Mouse (Mus musculus) intestine, embryonic 16.5 days (tissue): ENCODE results near the gene Zpbp2. TPM values are rescaled to one million over a fixed set of nuclear protein-coding genes. Genes with fewer than 3 reads are reported as not detected.

Source experiments
- ATAC-seq: fragments of 200-750 bp; cut with Nextera tagmentation; 2 replicates; pipeline ENCODE4 v1.8.0; 2017; ENCODE audit warnings: moderate TSS enrichment, moderate library complexity
- H3K27ac ChIP-seq: fragments of 300-500 bp; sonication (generic); 2 replicates; pipeline ENCODE4 v1.5.1; 2014; ENCODE audit warnings: mild to moderate bottlenecking, low read length
- H3K27me3 ChIP-seq: fragments of 300-500 bp; sonication (generic); replicated peaks from 2 replicates; pipeline ENCODE4 v1.6.1; 2014; ENCODE audit warnings: low read length, control low read depth, mixed read lengths; ENCODE audit not compliant: control insufficient read depth, insufficient read depth
- H3K36me3 ChIP-seq: fragments of 300-500 bp; sonication (generic); 2 replicates; pipeline ENCODE4 v1.6.1; 2014; ENCODE audit warnings: low read length, control low read depth; ENCODE audit not compliant: control insufficient read depth, insufficient read depth
- H3K4me1 ChIP-seq: fragments of 300-500 bp; sonication (generic); 2 replicates; pipeline ENCODE4 v1.6.1; 2014; ENCODE audit warnings: low read length, control low read depth, mixed read lengths; ENCODE audit not compliant: control insufficient read depth, insufficient read depth
- H3K4me2 ChIP-seq: fragments of 300-500 bp; sonication (generic); 2 replicates; pipeline ENCODE4 v1.6.1; 2014; ENCODE audit warnings: low read depth, low read length, control low read depth
- H3K4me3 ChIP-seq: fragments of 300-500 bp; sonication (generic); 2 replicates; pipeline ENCODE4 v1.5.1; 2014; ENCODE audit warnings: mild to moderate bottlenecking, low read length
- H3K9ac ChIP-seq: fragments of 300-500 bp; sonication (generic); 2 replicates; pipeline ENCODE4 v1.6.1; 2014; ENCODE audit warnings: low read depth, low read length
- H3K9me3 ChIP-seq: fragments of 300-500 bp; sonication (generic); 2 replicates; pipeline ENCODE4 v1.6.1; 2016; ENCODE audit warnings: low read length, control low read depth; ENCODE audit not compliant: control insufficient read depth
- WGBS: fragments of 180-500 bp; shearing (Covaris S2); extraction: QIAGEN DNeasy Blood & Tissue Kit; methylation state at CpG from one replicate; pipeline ENCODE4 v1.1.7; 2014; 5-methylcytosine and 5-hydroxymethylcytosine counted together
- polyA plus RNA-seq: library from polyadenylated mRNA; unstranded; fragments of >200 nt; fragmentation: Nextera tagmentation; extraction: Ambion mirVana; gene quantifications from 2 replicates; pipeline ENCODE4 v1.2.1, GENCODE M21; 2015

Zpbp2 gene
- polyA plus RNA-seq, 1 experiment from 2014 or later = 1.0 TPM

- Histone ChIP-seq H3K36me3 (no peaks in the 10 kb centered on the region), H3K9ac (no peak overlapping the region), H3K4me2 (no peak overlapping the region), H3K27ac (no peak overlapping the region), H3K4me1 (no peaks in the 10 kb centered on the region), H3K9me3 (no peaks in the 10 kb centered on the region), H3K4me3 (no peak overlapping the region), H3K27me3 (no peaks in the 10 kb centered on the region)
- ATAC-seq = no peak
Observed at GRCm38 (mm10) chr11:98537480-98538034, 13.3 kb upstream of the Zpbp2 start.

DNA sequence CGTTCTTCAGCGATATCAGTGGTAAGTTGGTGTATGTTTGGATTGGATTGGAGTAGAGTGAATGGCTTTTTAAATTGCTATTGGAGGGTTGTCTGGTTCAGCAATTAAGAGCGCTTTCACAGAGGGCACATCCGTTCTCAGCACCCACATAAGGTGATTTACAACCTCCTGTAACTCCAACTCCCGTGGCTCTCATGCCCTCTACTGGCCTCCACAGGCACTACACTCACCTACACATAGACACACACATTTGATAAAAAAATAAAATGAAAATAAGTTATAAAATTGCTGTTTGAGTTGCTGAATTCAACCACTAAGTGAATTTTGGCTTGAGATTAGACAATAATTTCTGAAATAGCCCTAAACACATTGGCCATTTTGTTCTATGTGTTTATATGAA lies 10.6 kb upstream of the Zpbp2 start:
- H3K27ac ChIP-seq = no peak overlapping the region
- H3K36me3 ChIP-seq = no peaks in the 10 kb centered on the region
- H3K9me3 ChIP-seq = no peaks in the 10 kb centered on the region
- no peak overlapping the region for H3K4me3 ChIP-seq
- H3K4me1 ChIP-seq = no peaks in the 10 kb centered on the region
- H3K27me3 ChIP-seq = 0 out of 2 replicates have a peak, but pooled peaks cover 2% of the 10 kb centered on the region
- 79% methylated on average over 5 of the region's 5 CpGs for WGBS
- ATAC-seq = no peak
- no peak overlapping the region for H3K4me2 ChIP-seq
- H3K9ac ChIP-seq = no peak overlapping the region

DNA sequence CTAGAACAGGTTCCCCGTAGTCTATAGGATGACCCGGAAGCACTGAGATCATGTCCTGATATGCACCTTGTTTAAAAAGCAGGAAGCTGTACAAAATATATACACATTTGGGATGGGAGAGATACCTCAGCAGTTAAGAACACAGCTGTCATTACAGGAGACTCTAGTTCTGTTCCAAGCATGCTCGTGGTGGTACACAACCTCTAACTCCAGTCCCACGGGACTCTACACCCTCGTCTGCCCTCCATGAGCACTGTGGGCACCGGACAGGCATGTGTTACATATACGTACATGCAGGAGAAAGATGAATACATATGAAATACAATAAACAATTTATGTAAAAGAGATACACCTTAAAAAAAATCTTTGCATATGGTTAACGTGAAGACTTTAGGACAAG lies 8.3 kb upstream of the Zpbp2 start:
- no peak overlapping the region for H3K27ac ChIP-seq
- no peaks in the 10 kb centered on the region for H3K9me3 ChIP-seq
- H3K4me3 ChIP-seq = no peak overlapping the region
- WGBS = 72% methylated on average over 8 of the region's 8 CpGs
- H3K36me3 ChIP-seq = no peaks in the 10 kb centered on the region
- H3K27me3 ChIP-seq = peaks cover 20% of the 10 kb centered on the region
- ATAC-seq = no peak
- H3K4me2 ChIP-seq = no peak overlapping the region
- no peak overlapping the region for H3K9ac ChIP-seq
- H3K4me1 ChIP-seq = no peaks in the 10 kb centered on the region; the same call in 1 of the 2 replicates

GRCm38 (mm10) chr11:98543414-98543813 lies 7.5 kb upstream of the Zpbp2 start:
- Histone ChIP-seq H3K27me3 (peaks cover 20% of the 10 kb centered on the region), H3K36me3 (no peaks in the 10 kb centered on the region), H3K9me3 (no peaks in the 10 kb centered on the region), H3K4me2 (no peak overlapping the region), H3K4me1 (no peaks in the 10 kb centered on the region; the same call in 1 of the 2 replicates), H3K9ac (no peak overlapping the region), H3K4me3 (no peak overlapping the region), H3K27ac (no peak overlapping the region)
- no peak for ATAC-seq
- 88% methylated on average over 1 of the region's 1 CpGs for WGBS

DNA sequence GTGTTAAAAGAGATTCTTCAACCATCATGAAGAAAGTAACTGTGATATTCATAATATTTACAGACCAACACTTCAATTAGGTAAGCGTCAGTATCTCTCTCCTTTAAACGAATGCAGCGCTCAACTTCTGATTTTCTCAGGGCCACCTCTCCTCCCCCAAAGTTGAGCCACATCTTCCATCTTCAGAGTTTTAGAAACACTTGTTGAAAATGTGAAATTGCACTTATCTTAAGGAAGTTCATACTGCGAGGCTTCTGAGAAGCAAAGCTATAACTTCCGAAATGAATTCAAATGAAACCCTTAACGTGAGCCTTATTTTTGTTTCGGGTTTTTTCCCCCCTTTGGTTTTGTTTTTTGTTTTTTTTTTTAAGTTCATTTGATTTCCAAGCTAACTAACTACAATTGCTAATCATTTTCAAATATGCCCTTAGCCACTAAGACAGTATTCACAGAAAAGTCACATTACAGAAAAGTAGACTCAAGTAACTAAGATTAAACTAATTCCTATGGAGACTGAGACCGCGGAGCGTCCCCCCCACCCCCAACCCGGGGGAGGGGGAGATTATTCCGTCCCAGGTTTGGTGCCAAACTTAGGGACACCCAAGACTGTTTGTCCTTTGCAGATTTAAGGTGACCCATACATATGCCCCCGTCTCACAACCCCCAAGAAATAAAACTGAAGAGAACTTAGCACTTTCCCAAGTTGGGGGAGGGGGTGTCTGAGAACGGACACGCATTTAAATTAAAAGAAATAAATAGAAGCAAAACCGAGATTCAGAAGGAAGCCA lies 5.8 kb upstream of the Zpbp2 start:
- H3K27me3 ChIP-seq = peaks cover 24% of the 10 kb centered on the region
- no peaks in the 10 kb centered on the region; the same call in 1 of the 2 replicates for H3K4me1 ChIP-seq
- peak overlapping the region; percentile 94 for H3K4me2 ChIP-seq
- no peaks in the 10 kb centered on the region for H3K9me3 ChIP-seq
- no peaks in the 10 kb centered on the region for H3K36me3 ChIP-seq
- WGBS = 4% methylated on average over 16 of the region's 16 CpGs
- H3K9ac ChIP-seq = peak overlapping the region; percentile 59
- ATAC-seq = no peak
- H3K27ac ChIP-seq = no peak overlapping the region
- peak overlapping the region; percentile 52 for H3K4me3 ChIP-seq

DNA sequence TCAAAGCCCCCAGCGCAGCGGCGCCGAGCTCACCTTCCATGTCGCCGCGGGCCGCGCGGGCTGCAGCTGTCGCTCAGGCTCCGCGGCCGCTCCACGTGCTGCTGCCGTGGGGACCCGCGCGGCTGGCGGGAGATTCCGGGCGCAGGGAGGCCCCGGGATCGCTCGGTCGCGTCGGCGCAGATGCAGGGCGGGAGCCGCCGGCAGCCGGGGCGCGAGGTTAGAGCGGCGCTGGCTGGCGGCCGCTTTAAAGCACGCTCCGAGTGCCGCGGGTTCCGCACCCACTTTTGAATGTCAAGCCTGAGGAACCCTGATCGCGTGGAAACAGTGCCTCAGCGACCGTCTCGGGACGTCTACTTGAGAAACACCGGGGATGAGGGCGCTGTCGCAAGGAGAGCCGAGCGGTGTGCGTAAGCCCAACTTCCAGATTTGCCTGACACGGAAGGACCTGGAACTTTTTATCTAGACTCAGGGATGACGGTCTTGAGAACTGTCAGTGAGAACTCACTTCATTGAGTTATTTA lies 5.1 kb upstream of the Zpbp2 start, which contains the start of gene Ikzf3:
Gene Ikzf3, minus strand, starts transcription at position 321 of the 521 bp plus-strand sequence.
- Histone ChIP-seq H3K4me2 (peak within 1 kb of the TSS; percentile 94), H3K9me3 (no peaks in the 10 kb centered on the region), H3K9ac (peak within 1 kb of the TSS; percentile 59), H3K27ac (no peak within 1 kb of the TSS), H3K4me3 (peak within 1 kb of the TSS; percentile 52), H3K27me3 (peaks cover 24% of the 10 kb centered on the region), H3K4me1 (no peaks in the 10 kb centered on the region; the same call in 1 of the 2 replicates), H3K36me3 (no peaks in the 10 kb centered on the region)
- 0 out of 2 replicates have a peak, but pooled peaks have one; percentile 42 for ATAC-seq
- 1% methylated on average over 58 of the region's 58 CpGs for WGBS

DNA sequence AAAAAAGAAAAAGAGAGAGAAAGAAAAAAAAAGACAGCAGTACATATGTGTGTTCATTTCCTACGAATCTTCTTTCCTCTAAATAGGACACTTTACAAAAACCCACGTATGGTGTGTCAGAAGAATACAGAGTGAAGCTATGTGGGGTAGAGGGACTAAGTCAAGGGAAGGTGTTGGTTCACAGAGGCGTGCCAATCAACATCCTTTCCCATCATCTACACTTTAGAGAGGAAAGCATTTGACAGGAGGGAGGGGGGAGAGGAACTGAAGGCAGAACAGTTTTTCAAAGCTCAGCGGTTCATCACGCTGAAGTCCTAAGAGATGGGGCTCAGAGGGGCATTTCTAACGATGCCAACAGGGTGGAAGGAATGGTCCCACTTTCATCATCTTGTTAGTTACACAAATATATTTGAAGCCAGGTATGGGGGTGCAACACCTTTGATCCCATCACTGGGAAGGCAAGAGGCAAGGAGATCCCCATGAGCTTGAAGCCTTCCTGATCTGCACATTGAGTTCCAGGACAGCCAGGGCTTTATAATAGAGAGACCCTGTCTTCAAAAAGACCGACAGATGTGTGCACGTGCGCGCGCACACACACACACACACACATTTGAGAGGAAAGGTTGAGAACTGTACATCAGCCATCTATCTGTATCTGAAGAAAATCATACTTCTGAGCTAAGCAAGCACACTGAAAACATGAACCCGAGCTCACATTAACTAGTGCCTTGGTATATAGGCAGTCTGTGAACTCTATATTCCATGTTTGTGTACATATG lies 4.2 kb upstream of the Zpbp2 start:
- peaks cover 24% of the 10 kb centered on the region for H3K27me3 ChIP-seq
- no peaks in the 10 kb centered on the region for H3K36me3 ChIP-seq
- H3K9me3 ChIP-seq = no peaks in the 10 kb centered on the region
- H3K4me2 ChIP-seq = no peak overlapping the region
- no peak overlapping the region for H3K4me3 ChIP-seq
- no peak for ATAC-seq
- 45% methylated on average over 12 of the region's 12 CpGs for WGBS
- H3K9ac ChIP-seq = no peak overlapping the region
- H3K27ac ChIP-seq = no peak overlapping the region
- H3K4me1 ChIP-seq = peaks cover 3% of the 10 kb centered on the region

DNA sequence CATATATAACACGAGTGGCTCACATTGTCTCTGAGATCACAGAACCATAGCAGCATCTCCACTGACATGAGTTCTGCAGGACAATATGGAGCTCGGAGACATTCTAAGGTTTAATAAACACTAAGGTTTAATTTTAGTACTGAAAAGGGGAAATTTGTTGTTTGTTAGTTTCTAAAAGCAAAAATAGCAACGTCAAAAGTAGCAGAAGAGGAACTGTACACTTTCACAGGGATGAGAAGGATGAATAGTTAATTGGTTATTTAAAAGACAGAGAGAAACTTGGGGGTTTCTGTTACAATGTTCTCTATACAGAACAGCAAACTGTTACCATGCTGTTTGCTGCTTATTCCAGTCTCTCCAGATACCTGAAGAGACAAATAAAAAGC lies 3.6 kb upstream of the Zpbp2 start:
- Histone ChIP-seq H3K27me3 (peaks cover 24% of the 10 kb centered on the region), H3K9ac (no peak overlapping the region)

GRCm38 (mm10) chr11:98549363-98549762 lies 1.5 kb upstream of the Zpbp2 start:
- no peak for ATAC-seq
- Histone ChIP-seq H3K4me2 (no peak overlapping the region), H3K27ac (no peak overlapping the region), H3K27me3 (peaks cover 22% of the 10 kb centered on the region), H3K9me3 (peaks cover 2% of the 10 kb centered on the region; the same call in 1 of the 2 replicates), H3K4me3 (no peak overlapping the region), H3K4me1 (peaks cover 5% of the 10 kb centered on the region), H3K36me3 (no peaks in the 10 kb centered on the region), H3K9ac (no peak overlapping the region)
- 64% methylated on average over 4 of the region's 4 CpGs for WGBS

More for the DNA sequence above, 3.6 kb upstream of the Zpbp2 start:
- no peaks in the 10 kb centered on the region for H3K36me3 ChIP-seq
- H3K27ac ChIP-seq = no peak overlapping the region
- ATAC-seq = no peak
- H3K4me3 ChIP-seq = no peak overlapping the region
- H3K9me3 ChIP-seq = no peaks in the 10 kb centered on the region
- WGBS = 58% methylated on average over 3 of the region's 3 CpGs
- H3K4me2 ChIP-seq = no peak overlapping the region
- peaks cover 5% of the 10 kb centered on the region for H3K4me1 ChIP-seq
